Mouse (Mus musculus) embryo, embryonic 11.5 days (tissue): ENCODE measurements around the gene Ggt5.

Experiments
- DNase-seq: peaks from one replicate; pipeline ENCODE4 v3.0.0-alpha.2; 2012; ENCODE audit warnings: low read depth, low spot score

Ggt5 gene

GRCm38 (mm10) chr10:75568441-75568840 is 20.7 kb upstream of the Ggt5 start:
- DNase-seq, result no peak

- DNase-seq, result no peak
Observed at GRCm38 (mm10) chr10:75568851-75569250, 20.3 kb upstream of the Ggt5 start.

GRCm38 (mm10) chr10:75570981-75571657 is 18.0 kb upstream of the Ggt5 start:
- no peak for DNase-seq

GRCm38 (mm10) chr10:75571937-75572336 is 17.2 kb upstream of the Ggt5 start:
- no peak for DNase-seq

- DNase-seq, result no peak
Observed at GRCm38 (mm10) chr10:75573181-75573580, 16.0 kb upstream of the Ggt5 start.

GRCm38 (mm10) chr10:75573965-75574364 is 15.2 kb upstream of the Ggt5 start:
- no peak for DNase-seq

GRCm38 (mm10) chr10:75579129-75579528 is 10.0 kb upstream of the Ggt5 start:
- DNase-seq, result no peak

GRCm38 (mm10) chr10:75585876-75586552 is 3.1 kb upstream of the Ggt5 start:
- peak; percentile 75 for DNase-seq

GRCm38 (mm10) chr10:75586553-75586879 is 2.6 kb upstream of the Ggt5 start:
- no peak for DNase-seq

- DNase-seq, result no peak
Observed at GRCm38 (mm10) chr10:75587781-75588180, 1.4 kb upstream of the Ggt5 start.

GRCm38 (mm10) chr10:75588336-75588735 is 804 bp upstream of the Ggt5 start:
- no peak for DNase-seq

- no peak for DNase-seq
Observed at GRCm38 (mm10) chr10:75589651-75590050, 511 bp downstream of the Ggt5 start.

- DNase-seq, result no peak
Observed at GRCm38 (mm10) chr10:75591211-75591894, 2.2 kb downstream of the Ggt5 start.

- DNase-seq, result no peak
Observed at GRCm38 (mm10) chr10:75592585-75592984, 3.4 kb downstream of the Ggt5 start.

GRCm38 (mm10) chr10:75595981-75596380 is 6.8 kb downstream of the Ggt5 start:
- DNase-seq, result no peak

- no peak for DNase-seq
Observed at GRCm38 (mm10) chr10:75600189-75600730, 11.1 kb downstream of the Ggt5 start.

GRCm38 (mm10) chr10:75605162-75605846 is 16.2 kb downstream of the Ggt5 start:
- no peak for DNase-seq

GRCm38 (mm10) chr10:75607253-75607652 is 18.1 kb downstream of the Ggt5 start:
- DNase-seq, result no peak

GRCm38 (mm10) chr10:75608975-75609374 is 19.8 kb downstream of the Ggt5 start:
- DNase-seq, result no peak

GRCm38 (mm10) chr10:75610486-75610885 is 21.3 kb downstream of the Ggt5 start:
- DNase-seq, result no peak

GRCm38 (mm10) chr10:75616044-75616443 is 26.9 kb downstream of the Ggt5 start:
- DNase-seq, result no peak

GRCm38 (mm10) chr10:75620818-75621217 is 31.7 kb downstream of the Ggt5 start:
- no peak for DNase-seq
